8 mouse cellular contexts compared by ENCODE assay signal in the genomic region with DNA sequence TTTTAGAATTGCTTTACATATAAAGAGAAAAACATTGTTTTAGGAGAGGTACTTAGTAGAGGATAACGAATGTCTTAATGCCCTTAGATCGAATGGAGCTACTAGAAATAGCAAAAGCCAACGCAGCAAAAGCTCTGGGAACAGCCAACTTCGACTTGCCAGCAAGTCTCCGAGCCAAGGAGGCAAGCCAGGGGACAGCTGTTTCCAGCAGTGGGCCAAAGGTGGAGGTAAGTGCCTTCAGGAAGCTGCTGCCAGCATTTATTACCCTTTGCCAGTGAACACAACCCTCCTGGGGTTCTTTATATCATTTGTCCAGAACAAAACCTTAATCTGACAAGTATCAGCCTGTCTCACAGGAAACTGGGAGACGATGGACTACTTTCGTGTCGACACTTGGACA. TPM values are rescaled to one million over a fixed set of nuclear protein-coding genes. Genes with fewer than 3 reads are reported as not detected.
DNase-seq lines count a peak whose midpoint lies in the region; ATAC-seq and TF ChIP-seq lines count a peak whose summit lies in the region.

No protein-coding gene starts in this region.

- peak overlapping the region; percentile 88; the same call in 1 of the 2 replicates for H3K4me2 ChIP-seq in forebrain, embryonic 11.5 days (ENCODE audit: low read depth, low read length, severe bottlenecking)

- no peaks in the 10 kb centered on the region for H3K9me3 ChIP-seq in forebrain, embryonic 11.5 days (ENCODE audit: control insufficient read depth, low read length)
- H3K9me3 ChIP-seq in midbrain, embryonic 10.5 days (replicated peaks): no peaks in the 10 kb centered on the region

- DNase-seq in liver, adult 2 months (ENCODE audit: extremely low read depth, low read depth, low spot score): peak; percentile 67
- DNase-seq in liver: no peak
- no peak for DNase-seq in forebrain, embryonic 11.5 days (ENCODE audit: low spot score)
- DNase-seq in induced T-regulatory cell, adult 2 months (ENCODE audit: low read depth): peak; percentile 33
- no peak for DNase-seq in midbrain, embryonic 10.5 days (ENCODE audit: low spot score)
- no peak for DNase-seq in embryo, embryonic 9.5 days (ENCODE audit: extremely low spot score)
- no peak for DNase-seq in frontal cortex, postnatal 10 days (ENCODE audit: low spot score in 2 of 2)

- WGBS in liver, adult 2 months: 1% methylated on average over 8 of the region's 8 CpGs
- 86% methylated on average over 8 of the region's 8 CpGs for WGBS in forebrain, embryonic 11.5 days
- WGBS in midbrain, embryonic 10.5 days: 90% methylated on average over 8 of the region's 8 CpGs

- peak overlapping the region; percentile 69 for H3K9ac ChIP-seq in liver, adult 2 months (ENCODE audit: low read depth, low read length)
- H3K9ac ChIP-seq in forebrain, embryonic 11.5 days (ENCODE audit: low read length): no peak overlapping the region

- H3K27me3 ChIP-seq in liver, adult 2 months (ENCODE audit: control insufficient read depth, insufficient read depth, low read length): no peaks in the 10 kb centered on the region
- no peaks in the 10 kb centered on the region for H3K27me3 ChIP-seq in forebrain, embryonic 11.5 days (ENCODE audit: control insufficient read depth, insufficient read depth, low read length)
- no peaks in the 10 kb centered on the region for H3K27me3 ChIP-seq in midbrain, embryonic 10.5 days (ENCODE audit: low read depth, poor library complexity, severe bottlenecking)

- peak overlapping the region; percentile 28; the same call in 1 of the 2 replicates for H3K27ac ChIP-seq in liver, adult 2 months (replicated peaks; ENCODE audit: insufficient read depth, low read depth, low read length)
- H3K27ac ChIP-seq in forebrain, embryonic 11.5 days (ENCODE audit: low read depth, low read length): no peak overlapping the region
- no peak overlapping the region for H3K27ac ChIP-seq in midbrain, embryonic 10.5 days (replicated peaks)

- no peak for TF ChIP-seq POLR2A in liver, adult 2 months (IDR thresholded peaks at IDR 0.05; ENCODE audit: extremely low read depth, insufficient read depth, low read length)

- peaks cover 5% of the 10 kb centered on the region; the same call in 1 of the 2 replicates for H3K4me1 ChIP-seq in liver, adult 2 months (ENCODE audit: control insufficient read depth, insufficient read depth, low read length)
- peaks cover 9% of the 10 kb centered on the region for H3K4me1 ChIP-seq in forebrain, embryonic 11.5 days (replicated peaks; ENCODE audit: control insufficient read depth, insufficient read depth, low read length)
- H3K4me1 ChIP-seq in midbrain, embryonic 10.5 days: peaks cover 34% of the 10 kb centered on the region

- H3K79me2 ChIP-seq in liver, adult 2 months (ENCODE audit: control insufficient read depth, insufficient read depth, low read length): peaks cover 10% of the 10 kb centered on the region

- peaks cover 35% of the 10 kb centered on the region for H3K36me3 ChIP-seq in liver, adult 2 months (ENCODE audit: control insufficient read depth, insufficient read depth, low read length)
- peaks cover 11% of the 10 kb centered on the region for H3K36me3 ChIP-seq in forebrain, embryonic 11.5 days (ENCODE audit: control insufficient read depth, insufficient read depth, low read length)
- peaks cover 46% of the 10 kb centered on the region for H3K36me3 ChIP-seq in midbrain, embryonic 10.5 days

- H3K4me3 ChIP-seq in liver, adult 2 months (ENCODE audit: insufficient read depth, low read depth, low read length): peak overlapping the region; percentile 78
- H3K4me3 ChIP-seq in forebrain, embryonic 11.5 days (ENCODE audit: low read depth, low read length): peak overlapping the region; percentile 20; the same call in 1 of the 2 replicates
- H3K4me3 ChIP-seq in midbrain, embryonic 10.5 days: peak overlapping the region; percentile 98

- ATAC-seq in forebrain, embryonic 11.5 days (replicated peaks; ENCODE audit: low FRiP score): no peak
- no peak for ATAC-seq in frontal cortex, adult (ENCODE audit: low TSS enrichment)

- no peak for TF ChIP-seq CTCF in liver, adult 2 months (IDR thresholded peaks at IDR 0.05; ENCODE audit: low read depth, low read length)

RNA-seq across cellular contexts. Expression of a gene that starts 1.8 kb away (rescaled TPM):
- 200 and 206 TPM in 2 replicates for total RNA-seq in liver, adult 2 months (2014; rRNA removed)
- polyA plus RNA-seq in liver, adult 2 months (2012; rRNA removed): 345 and 403 TPM in 2 replicates
- 332 and 356 TPM in 2 replicates for polyA plus RNA-seq in forebrain, embryonic 11.5 days (2014; fragmentation: Nextera tagmentation; extraction: Ambion mirVana)
- polyA plus RNA-seq in midbrain, embryonic 10.5 days (2016; fragmentation: Nextera tagmentation; extraction: Ambion mirVana): 320 and 401 TPM in 2 replicates

RNA-seq across cellular contexts. Expression of a gene that starts 5.5 kb away (rescaled TPM):
- total RNA-seq in liver, adult 2 months (2014; rRNA removed): 34.4 and 48.0 TPM in 2 replicates
- polyA plus RNA-seq in liver, adult 2 months (2012; rRNA removed): 11.8 and 12.2 TPM in 2 replicates
- 59.0 and 66.7 TPM in 2 replicates for polyA plus RNA-seq in forebrain, embryonic 11.5 days (2014; fragmentation: Nextera tagmentation; extraction: Ambion mirVana)
- polyA plus RNA-seq in midbrain, embryonic 10.5 days (2016; fragmentation: Nextera tagmentation; extraction: Ambion mirVana): 70.0 and 71.5 TPM in 2 replicates

RNA-seq across cellular contexts. Expression of a gene that starts 10.4 kb away (rescaled TPM):
- total RNA-seq in liver, adult 2 months (2014; rRNA removed): 109 and 115 TPM in 2 replicates
- polyA plus RNA-seq in liver, adult 2 months (2012; rRNA removed): 90.6 and 92.7 TPM in 2 replicates
- polyA plus RNA-seq in forebrain, embryonic 11.5 days (2014; fragmentation: Nextera tagmentation; extraction: Ambion mirVana): 114 and 117 TPM in 2 replicates
- 127 and 135 TPM in 2 replicates for polyA plus RNA-seq in midbrain, embryonic 10.5 days (2016; fragmentation: Nextera tagmentation; extraction: Ambion mirVana)

Comparison
In these comparisons a context has a peak if more than half of its experiments do, and no peak if none do; other contexts are left out.
1. DNase-seq: peak in liver, adult 2 months (single experiment) and induced T-regulatory cell, adult 2 months (single experiment); none in liver (single experiment), forebrain, embryonic 11.5 days (single experiment), midbrain, embryonic 10.5 days (single experiment), embryo, embryonic 9.5 days (single experiment) and frontal cortex, postnatal 10 days (0 of 2).
2. H3K4me3 ChIP-seq: peak in every context shown above with its lines; median percentile 98 in midbrain, embryonic 10.5 days; 78 in liver, adult 2 months; 20 in forebrain, embryonic 11.5 days.